Mouse (Mus musculus) midbrain, embryonic 11.5 days (tissue): ENCODE measurements around the gene Oprd1. TPM values are rescaled to one million over a fixed set of nuclear protein-coding genes. Genes with fewer than 3 reads are reported as not detected.

Source experiments
- ATAC-seq: fragments of 200-750 bp; cut with Nextera tagmentation; 2 replicates; pipeline ENCODE4 v1.8.0; 2017; ENCODE audit warnings: moderate TSS enrichment, moderate library complexity; ENCODE audit not compliant: low FRiP score
- DNase-seq: peaks from one replicate; pipeline ENCODE4 v3.0.0; 2015; ENCODE audit warnings: low spot score; ENCODE audit errors: missing footprints
- H3K27ac ChIP-seq: fragments of 300-500 bp; sonication (generic); 2 replicates; pipeline ENCODE4 v1.5.1; 2014; ENCODE audit warnings: low read depth, low read length
- H3K27me3 ChIP-seq: fragments of 300-500 bp; sonication (generic); 2 replicates; pipeline ENCODE4 v1.6.1; 2014; ENCODE audit warnings: mild to moderate bottlenecking, low read length, moderate library complexity, mixed read lengths; ENCODE audit not compliant: control insufficient read depth, insufficient read depth
- H3K36me3 ChIP-seq: fragments of 300-500 bp; sonication (generic); 2 replicates; pipeline ENCODE4 v1.6.1; 2014; ENCODE audit warnings: mild to moderate bottlenecking, low read length, moderate library complexity, mixed read lengths; ENCODE audit not compliant: control insufficient read depth, insufficient read depth
- H3K4me1 ChIP-seq: fragments of 300-500 bp; sonication (generic); 2 replicates; pipeline ENCODE4 v1.6.1; 2014; ENCODE audit warnings: low read length; ENCODE audit not compliant: control insufficient read depth, insufficient read depth
- H3K4me2 ChIP-seq: fragments of 300-500 bp; sonication (generic); 2 replicates; pipeline ENCODE4 v1.6.1; 2014; ENCODE audit warnings: mild to moderate bottlenecking, moderate library complexity
- H3K4me3 ChIP-seq: fragments of 300-500 bp; sonication (generic); 2 replicates; pipeline ENCODE4 v1.5.1; 2014; ENCODE audit warnings: low read depth, low read length
- H3K9ac ChIP-seq: fragments of 300-500 bp; sonication (generic); 2 replicates; pipeline ENCODE4 v1.6.1; 2014; ENCODE audit warnings: low read length
- H3K9me3 ChIP-seq: fragments of 300-500 bp; sonication (generic); 2 replicates; pipeline ENCODE4 v1.6.1; 2016; ENCODE audit warnings: low read length; ENCODE audit not compliant: control insufficient read depth
- WGBS: fragments of 180-500 bp; shearing (Covaris S2); extraction: QIAGEN DNeasy Blood & Tissue Kit; methylation state at CpG from one replicate; pipeline ENCODE4 v1.1.7; 2014; 5-methylcytosine and 5-hydroxymethylcytosine counted together
- polyA plus RNA-seq: library from polyadenylated mRNA; unstranded; fragments of >200 nt; fragmentation: Nextera tagmentation; extraction: Ambion mirVana; gene quantifications from 2 replicates; pipeline ENCODE4 v1.2.1, GENCODE M21; 2014

Gene Oprd1
- polyA plus RNA-seq, 1 experiment from 2014 or later = 0.08 TPM

- Histone ChIP-seq H3K4me1 (no peaks in the 10 kb centered on the region; the same call in 1 of the 2 replicates), H3K36me3 (no peaks in the 10 kb centered on the region), H3K27ac (no peak overlapping the region), H3K27me3 (no peaks in the 10 kb centered on the region), H3K4me3 (no peak overlapping the region), H3K9me3 (no peaks in the 10 kb centered on the region), H3K9ac (no peak overlapping the region), H3K4me2 (no peak overlapping the region)
- ATAC-seq (no peak), DNase-seq (no peak)
- 84% methylated on average over 8 of the region's 8 CpGs for WGBS
These were observed 82.0 kb downstream of the Oprd1 start for GRCm38 (mm10) chr4:132062289-132062688.

Other genes with a start within 250 kb of the Oprd1 start
- gene Tmem200b, start 222.7 kb downstream of the Oprd1 start, polyA plus RNA-seq = 0.79 and 0.84 TPM in 2 replicates
- 0.07 TPM in 1 of 2 replicates, not detected in the other for gene Gm10300, start 69.8 kb downstream of the Oprd1 start, polyA plus RNA-seq
- 210 and 230 TPM in 2 replicates for gene Epb41, start 69.2 kb downstream of the Oprd1 start, polyA plus RNA-seq
- gene Ythdf2, start 67.8 kb upstream of the Oprd1 start, polyA plus RNA-seq = 164 and 170 TPM in 2 replicates
- 37.0 and 39.6 TPM in 2 replicates for gene Gmeb1, start 117.1 kb upstream of the Oprd1 start, polyA plus RNA-seq
- gene Taf12, start 129.9 kb upstream of the Oprd1 start, polyA plus RNA-seq = 67.2 and 70.5 TPM in 2 replicates
- 0.42 and 0.59 TPM in 2 replicates for gene Rab42, start 158.9 kb upstream of the Oprd1 start, polyA plus RNA-seq
- gene Trnau1ap, start 185.1 kb upstream of the Oprd1 start, polyA plus RNA-seq = 78.0 and 83.3 TPM in 2 replicates
- 62.1 and 70.3 TPM in 2 replicates for gene Rcc1, start 209.1 kb upstream of the Oprd1 start, polyA plus RNA-seq